Mouse (Mus musculus) cerebellum, adult 8-10 months (tissue): ENCODE data around the gene Zfp953.
"Not testable (repeated sequence)": the region's sequence is repeated elsewhere in the genome, so short reads cannot be mapped to it uniquely, and the experiment has no call there.

Experiments
- DNase-seq: peaks from one replicate; pipeline ENCODE4 v3.0.0; 2022

Zfp953 gene

GRCm38 (mm10) chr13:67360131-67360744, at the start of gene Zfp953, which contains the start of gene Gm28044:
TSS of gene Zfp953 (minus strand) at chr13:67360605.
TSS of gene Gm28044 (minus strand) at chr13:67360536.
- DNase-seq = peak; percentile 87

- DNase-seq = peak; percentile 63
These were observed 38.9 kb upstream of the Zfp953 start, which contains the start of gene Zfp429 for GRCm38 (mm10) chr13:67399183-67399903. TSS of gene Zfp429 (minus strand) at chr13:67399819.

GRCm38 (mm10) chr13:67376255-67376654, 15.8 kb upstream of the Zfp953 start:
- DNase-seq = not testable (repeated sequence)

- DNase-seq = not testable (repeated sequence)
These were observed 14.9 kb upstream of the Zfp953 start, which contains the start of the genes Gm28041 and Zfp456 for GRCm38 (mm10) chr13:67375050-67375911. TSS of gene Gm28041 (minus strand) at chr13:67375733. TSS of gene Zfp456 (minus strand) at chr13:67375810.

- no peak for DNase-seq
These were observed 8.6 kb downstream of the Zfp953 start for GRCm38 (mm10) chr13:67351854-67352253.

- no peak for DNase-seq
These were observed 17.0 kb downstream of the Zfp953 start for GRCm38 (mm10) chr13:67343422-67343821.

GRCm38 (mm10) chr13:67332877-67333276, 27.5 kb downstream of the Zfp953 start:
- no peak for DNase-seq

GRCm38 (mm10) chr13:67332019-67332724, 28.2 kb downstream of the Zfp953 start, which contains the start of gene Zfp595:
TSS of gene Zfp595 (minus strand) at chr13:67332570.
- DNase-seq = peak; percentile 69

- no peak for DNase-seq
These were observed 53.7 kb downstream of the Zfp953 start for GRCm38 (mm10) chr13:67306718-67307117.

- DNase-seq = peak; percentile 88
These were observed 54.4 kb downstream of the Zfp953 start, which contains the start of gene Zfp457 for GRCm38 (mm10) chr13:67305822-67306672. TSS of gene Zfp457 (minus strand) at chr13:67306485.
